Mouse (Mus musculus) lung, embryonic 15.5 days (tissue): ENCODE results near the gene Gm10719. TPM values are rescaled to one million over a fixed set of nuclear protein-coding genes. Genes with fewer than 3 reads are reported as not detected.
"Not testable (repeated sequence)": the region's sequence is repeated elsewhere in the genome, so short reads cannot be mapped to it uniquely, and the experiment has no call there.

Source experiments
- ATAC-seq: fragments of 200-750 bp; cut with Nextera tagmentation; 2 replicates; pipeline ENCODE4 v1.8.0; 2017; ENCODE audit warnings: moderate number of reproducible peaks, borderline replicate concordance; ENCODE audit not compliant: low FRiP score, low TSS enrichment; ENCODE audit errors: extremely low read depth
- H3K27ac ChIP-seq: fragments of 300-500 bp; sonication (generic); 2 replicates; pipeline ENCODE4 v1.5.1; 2015; ENCODE audit warnings: moderate library complexity, mild to moderate bottlenecking, inconsistent platforms
- H3K27me3 ChIP-seq: fragments of 300-500 bp; sonication (generic); 2 replicates; pipeline ENCODE4 v1.6.1; 2015; ENCODE audit warnings: inconsistent platforms
- H3K36me3 ChIP-seq: fragments of 300-500 bp; sonication (generic); 2 replicates; pipeline ENCODE4 v1.6.1; 2015; ENCODE audit warnings: inconsistent platforms
- H3K4me1 ChIP-seq: fragments of 300-500 bp; sonication (generic); 2 replicates; pipeline ENCODE4 v1.6.1; 2015; ENCODE audit warnings: inconsistent platforms
- H3K4me2 ChIP-seq: fragments of 300-500 bp; sonication (generic); 2 replicates; pipeline ENCODE4 v1.6.1; 2015; ENCODE audit warnings: inconsistent platforms, mild to moderate bottlenecking, moderate library complexity
- H3K4me3 ChIP-seq: fragments of 300-500 bp; sonication (generic); 2 replicates; pipeline ENCODE4 v1.5.1; 2015; ENCODE audit warnings: mild to moderate bottlenecking, inconsistent platforms
- H3K9ac ChIP-seq: fragments of 300-500 bp; sonication (generic); 2 replicates; pipeline ENCODE4 v1.6.1; 2015; ENCODE audit warnings: inconsistent platforms
- H3K9me3 ChIP-seq: fragments of 300-500 bp; sonication (generic); 2 replicates; pipeline ENCODE4 v1.6.1; 2016; ENCODE audit warnings: inconsistent platforms
- WGBS: fragments of 180-500 bp; shearing (Covaris S2); methylation state at CpG from one replicate; pipeline ENCODE4 v1.1.7; 2015; 5-methylcytosine and 5-hydroxymethylcytosine counted together
- polyA plus RNA-seq: library from polyadenylated mRNA; unstranded; fragments of >200 nt; fragmentation: Nextera tagmentation; extraction: Ambion mirVana; gene quantifications from 2 replicates; pipeline ENCODE4 v1.2.1, GENCODE M21; 2015

Gm10719 gene
- 0.28 TPM in 1 of 2 replicates, not detected in the other for polyA plus RNA-seq

- H3K4me3 ChIP-seq, H3K4me1 ChIP-seq, H3K9ac ChIP-seq, H3K9me3 ChIP-seq, H3K36me3 ChIP-seq, H3K27me3 ChIP-seq, ATAC-seq, H3K4me2 ChIP-seq, H3K27ac ChIP-seq: not testable (repeated sequence)
- 71% methylated on average over 1 of the region's 9 CpGs for WGBS
Observed at GRCm38 (mm10) chr9:3017108-3017507, at the start of gene Gm10719. Gm10719 (plus strand) TSS chr9:3017408.

GRCm38 (mm10) chr9:3000445-3000972 is 16.7 kb upstream of the Gm10719 start, which contains the start of gene Gm10722:
Gm10722 (plus strand) TSS chr9:3000922.
- not testable (repeated sequence) for H3K9me3 ChIP-seq, H3K4me1 ChIP-seq, ATAC-seq, H3K27me3 ChIP-seq, H3K9ac ChIP-seq, H3K4me2 ChIP-seq, H3K27ac ChIP-seq, H3K4me3 ChIP-seq, H3K36me3 ChIP-seq
- 71% methylated on average over 12 of the region's 12 CpGs for WGBS

GRCm38 (mm10) chr9:3001006-3001405 is 16.2 kb upstream of the Gm10719 start:
- not testable (repeated sequence) for H3K4me3 ChIP-seq, H3K4me2 ChIP-seq, H3K27me3 ChIP-seq, H3K9ac ChIP-seq, H3K4me1 ChIP-seq, H3K27ac ChIP-seq, H3K36me3 ChIP-seq, ATAC-seq, H3K9me3 ChIP-seq
- 64% methylated on average over 8 of the region's 8 CpGs for WGBS

- not testable (repeated sequence) for H3K27ac ChIP-seq, H3K27me3 ChIP-seq, H3K4me3 ChIP-seq, H3K4me2 ChIP-seq, H3K9ac ChIP-seq, H3K9me3 ChIP-seq, H3K36me3 ChIP-seq, H3K4me1 ChIP-seq
- ATAC-seq, result peak; percentile 91
- WGBS, result 69% methylated on average over 9 of the region's 11 CpGs
Observed at GRCm38 (mm10) chr9:3001948-3002659, 15.1 kb upstream of the Gm10719 start.

- H3K4me1 ChIP-seq, H3K4me2 ChIP-seq, H3K9ac ChIP-seq, H3K4me3 ChIP-seq, H3K36me3 ChIP-seq, H3K27me3 ChIP-seq, ATAC-seq, H3K27ac ChIP-seq, H3K9me3 ChIP-seq: not testable (repeated sequence)
- 74% methylated on average over 6 of the region's 14 CpGs for WGBS
Observed at GRCm38 (mm10) chr9:3002794-3003396, 14.3 kb upstream of the Gm10719 start, which contains the start of gene Gm11168. Gm11168 (plus strand) TSS chr9:3003346.

GRCm38 (mm10) chr9:3006179-3006578 is 11.0 kb upstream of the Gm10719 start:
- H3K4me1 ChIP-seq, H3K27ac ChIP-seq, ATAC-seq, H3K9me3 ChIP-seq, H3K4me2 ChIP-seq, H3K36me3 ChIP-seq, H3K9ac ChIP-seq, H3K27me3 ChIP-seq, H3K4me3 ChIP-seq: not testable (repeated sequence)
- WGBS, result 80% methylated on average over 1 of the region's 5 CpGs

GRCm38 (mm10) chr9:3006636-3007035 is 10.6 kb upstream of the Gm10719 start:
- H3K9me3 ChIP-seq, H3K36me3 ChIP-seq, H3K27ac ChIP-seq, H3K4me1 ChIP-seq, H3K4me2 ChIP-seq, H3K4me3 ChIP-seq, H3K27me3 ChIP-seq, H3K9ac ChIP-seq: not testable (repeated sequence)
- 72% methylated on average over 8 of the region's 8 CpGs for WGBS
- ATAC-seq, result peak; percentile 73

GRCm38 (mm10) chr9:3007272-3007671 is 9.9 kb upstream of the Gm10719 start:
- not testable (repeated sequence) for H3K4me3 ChIP-seq, H3K4me1 ChIP-seq, H3K9me3 ChIP-seq, H3K27ac ChIP-seq, H3K4me2 ChIP-seq, H3K36me3 ChIP-seq, H3K9ac ChIP-seq, H3K27me3 ChIP-seq
- WGBS, result 74% methylated on average over 8 of the region's 9 CpGs
- ATAC-seq, result 0 out of 2 replicates have a peak, but pooled peaks have one; percentile 32

- H3K27ac ChIP-seq, H3K4me2 ChIP-seq, H3K9ac ChIP-seq, H3K9me3 ChIP-seq, H3K4me3 ChIP-seq, H3K4me1 ChIP-seq, H3K36me3 ChIP-seq, H3K27me3 ChIP-seq: not testable (repeated sequence)
- ATAC-seq, result peak; percentile 55; the same call in 1 of the 2 replicates
- WGBS, result no CpG with 5 or more reads among the region's 5 CpGs
Observed at GRCm38 (mm10) chr9:3009331-3009730, 7.9 kb upstream of the Gm10719 start.

GRCm38 (mm10) chr9:3012054-3012621 is 5.1 kb upstream of the Gm10719 start:
- not testable (repeated sequence) for H3K27ac ChIP-seq, H3K9ac ChIP-seq, ATAC-seq, H3K4me1 ChIP-seq, H3K27me3 ChIP-seq, H3K36me3 ChIP-seq, H3K9me3 ChIP-seq, H3K4me3 ChIP-seq, H3K4me2 ChIP-seq
- 78% methylated on average over 3 of the region's 7 CpGs for WGBS

- WGBS, result 82% methylated on average over 1 of the region's 11 CpGs
- not testable (repeated sequence) for H3K4me2 ChIP-seq, H3K4me1 ChIP-seq, H3K9me3 ChIP-seq, H3K9ac ChIP-seq, H3K27me3 ChIP-seq, H3K27ac ChIP-seq, H3K4me3 ChIP-seq, H3K36me3 ChIP-seq
- ATAC-seq, result peak; percentile 67
Observed at GRCm38 (mm10) chr9:3012733-3013279, 4.4 kb upstream of the Gm10719 start, which contains the start of gene Gm10721. Gm10721 (plus strand) TSS chr9:3013140.

GRCm38 (mm10) chr9:3015354-3015753 is 1.9 kb upstream of the Gm10719 start, which contains the start of gene Gm10720:
Gm10720 (plus strand) TSS chr9:3015654.
- not testable (repeated sequence) for H3K4me3 ChIP-seq, H3K36me3 ChIP-seq, H3K9me3 ChIP-seq, ATAC-seq, H3K4me1 ChIP-seq, H3K9ac ChIP-seq, H3K27ac ChIP-seq, H3K27me3 ChIP-seq, H3K4me2 ChIP-seq
- 61% methylated on average over 5 of the region's 9 CpGs for WGBS
